Mouse (Mus musculus) hindbrain, embryonic 14.5 days (tissue): Measurements from ENCODE around the gene Chil4. TPM values are rescaled to one million over a fixed set of nuclear protein-coding genes. Genes with fewer than 3 reads are reported as not detected.
A peak's percentile ranks its signal among the peaks of the same experiment; 100 is the strongest.
"Not testable (repeated sequence)": the region's sequence is repeated elsewhere in the genome, so short reads cannot be mapped to it uniquely, and the experiment has no call there.

Experiments
- ATAC-seq: fragments of 200-750 bp; cut with Nextera tagmentation; 2 replicates; pipeline ENCODE4 v1.8.0; 2017; ENCODE audit warnings: moderate number of reproducible peaks, mild to moderate bottlenecking, moderate TSS enrichment, moderate library complexity; ENCODE audit not compliant: low FRiP score
- DNase-seq: peaks from one replicate; pipeline ENCODE4 v3.0.0-alpha.2; 2015; ENCODE audit warnings: low spot score
- H3K27ac ChIP-seq: fragments of 300-500 bp; sonication (generic); 2 replicates; pipeline ENCODE4 v1.5.1; 2014; ENCODE audit warnings: mild to moderate bottlenecking, moderate library complexity
- H3K27me3 ChIP-seq: fragments of 300-500 bp; sonication (generic); 2 replicates; pipeline ENCODE4 v1.6.1; 2014; ENCODE audit warnings: mild to moderate bottlenecking, low read length, mixed read lengths; ENCODE audit not compliant: control insufficient read depth, insufficient read depth
- H3K36me3 ChIP-seq: fragments of 300-500 bp; sonication (generic); replicated peaks from 2 replicates; pipeline ENCODE4 v1.6.1; 2014; ENCODE audit not compliant: control insufficient read depth, insufficient read depth
- H3K4me1 ChIP-seq: fragments of 300-500 bp; sonication (generic); replicated peaks from 2 replicates; pipeline ENCODE4 v1.6.1; 2014; ENCODE audit warnings: antibody characterized with exemption, low read length, mixed read lengths; ENCODE audit not compliant: control insufficient read depth, insufficient read depth
- H3K4me2 ChIP-seq: fragments of 300-500 bp; sonication (generic); replicated peaks from 2 replicates; pipeline ENCODE4 v1.6.1; 2014; ENCODE audit warnings: mild to moderate bottlenecking, moderate library complexity
- H3K4me3 ChIP-seq: fragments of 300-500 bp; sonication (generic); replicated peaks from 2 replicates; pipeline ENCODE4 v1.5.1; 2014; ENCODE audit warnings: mild to moderate bottlenecking, low read length
- H3K9ac ChIP-seq: fragments of 300-500 bp; sonication (generic); 2 replicates; pipeline ENCODE4 v1.6.1; 2014
- H3K9me3 ChIP-seq: fragments of 300-500 bp; sonication (generic); 2 replicates; pipeline ENCODE4 v1.6.1; 2016; ENCODE audit warnings: low read length; ENCODE audit not compliant: control insufficient read depth
- WGBS: fragments of 180-500 bp; shearing (Covaris S2); extraction: QIAGEN DNeasy Blood & Tissue Kit; methylation state at CpG from one replicate; pipeline ENCODE4 v1.1.7; 2014; 5-methylcytosine and 5-hydroxymethylcytosine counted together
- polyA plus RNA-seq: library from polyadenylated mRNA; unstranded; fragments of >200 nt; fragmentation: Nextera tagmentation; extraction: Ambion mirVana; gene quantifications from 2 replicates; pipeline ENCODE4 v1.2.1, GENCODE M21; 2014

Chil4 gene
- polyA plus RNA-seq, 1 experiment from 2014 or later, result not detected

DNA sequence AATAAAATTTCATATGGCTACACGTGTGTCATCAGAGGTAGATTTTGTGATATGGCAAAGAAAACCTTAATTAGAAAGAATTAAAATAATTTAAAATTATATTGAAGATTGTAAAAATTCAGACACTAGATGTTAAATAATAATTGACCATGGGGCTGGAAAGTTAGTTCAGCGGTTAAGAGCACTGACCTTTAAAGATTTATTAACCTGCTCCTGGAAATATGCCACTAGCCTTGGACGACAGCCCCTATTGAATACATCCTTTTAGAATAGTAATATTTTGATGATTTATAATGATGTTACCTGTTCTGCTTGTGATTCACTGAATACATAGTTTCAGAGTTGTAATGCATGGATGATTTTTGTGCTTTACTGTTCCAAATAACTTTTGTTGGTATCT is 4.1 kb upstream of the Chil4 start:
- not testable (repeated sequence) for H3K9ac ChIP-seq, H3K4me1 ChIP-seq, H3K27me3 ChIP-seq, ATAC-seq, H3K9me3 ChIP-seq, H3K36me3 ChIP-seq, H3K27ac ChIP-seq, DNase-seq, H3K4me3 ChIP-seq, H3K4me2 ChIP-seq
- WGBS, result 79% methylated on average over 3 of the region's 3 CpGs

DNA sequence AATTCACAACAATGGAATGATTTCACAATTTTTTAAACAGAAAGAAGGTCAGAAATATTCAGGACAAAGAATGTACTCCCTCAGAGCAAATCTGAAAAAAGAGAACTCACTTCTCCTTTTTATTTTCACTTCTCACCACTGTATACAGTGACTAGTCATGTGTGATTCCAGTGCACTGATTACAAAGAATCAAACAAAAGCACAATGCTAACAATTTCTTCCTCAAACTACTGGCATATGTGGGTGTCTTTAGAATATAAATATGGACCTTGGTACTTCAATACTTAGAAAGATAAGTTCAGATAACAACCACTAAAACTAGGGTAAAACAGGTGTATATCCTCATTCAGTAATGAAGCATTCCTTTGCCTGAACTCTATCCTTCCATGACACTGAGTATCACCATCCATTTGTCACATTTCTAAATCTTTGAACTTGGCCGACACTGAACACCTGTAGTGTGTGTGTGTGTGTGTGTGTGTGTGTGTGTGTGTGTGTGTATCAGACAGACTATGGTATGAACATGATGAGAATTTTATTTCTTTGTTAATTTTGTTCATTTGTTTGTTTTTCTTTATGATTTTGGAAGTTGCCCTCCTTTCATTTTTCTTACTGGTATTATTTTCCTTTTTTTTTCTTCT is 2.4 kb upstream of the Chil4 start:
- ATAC-seq, result no peak
- Histone ChIP-seq H3K4me2 (no peak overlapping the region), H3K9ac (no peak overlapping the region), H3K27me3 (no peaks in the 10 kb centered on the region), H3K36me3 (no peaks in the 10 kb centered on the region), H3K9me3 (no peaks in the 10 kb centered on the region), H3K27ac (no peak overlapping the region), H3K4me3 (no peak overlapping the region), H3K4me1 (no peaks in the 10 kb centered on the region)
- WGBS, result 95% methylated on average over 1 of the region's 1 CpGs
- no peak for DNase-seq

GRCm38 (mm10) chr3:106218284-106218954 is 888 bp downstream of the Chil4 start:
- not testable (repeated sequence) for H3K27me3 ChIP-seq, H3K4me2 ChIP-seq, H3K9me3 ChIP-seq, H3K4me3 ChIP-seq, H3K36me3 ChIP-seq, H3K4me1 ChIP-seq, H3K9ac ChIP-seq, H3K27ac ChIP-seq, DNase-seq, ATAC-seq
- 89% methylated on average over 4 of the region's 4 CpGs for WGBS

DNA sequence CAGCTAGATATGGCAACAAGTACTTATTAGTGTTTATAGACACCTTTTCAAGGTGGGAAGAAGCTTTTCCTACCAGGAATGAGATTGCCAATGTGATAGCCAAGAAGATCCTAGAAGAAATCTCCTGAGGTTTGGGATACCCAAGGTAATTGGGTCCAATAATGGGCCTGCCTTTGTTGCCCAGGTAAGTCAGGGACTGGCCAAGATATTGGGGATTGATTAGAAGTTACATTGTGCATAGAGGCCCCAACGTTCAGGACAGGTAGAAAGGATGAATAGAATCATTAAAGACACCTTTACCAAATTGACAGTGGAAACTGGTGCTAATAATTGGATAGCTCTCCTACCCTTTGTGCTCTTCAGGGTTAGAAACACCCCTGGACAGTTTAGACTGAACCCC is 21.3 kb downstream of the Chil4 start:
- not testable (repeated sequence) for H3K27me3 ChIP-seq, DNase-seq, H3K9me3 ChIP-seq, H3K4me1 ChIP-seq, H3K36me3 ChIP-seq, ATAC-seq, H3K4me3 ChIP-seq, H3K4me2 ChIP-seq, H3K9ac ChIP-seq, H3K27ac ChIP-seq
- WGBS, result 71% methylated on average over 1 of the region's 1 CpGs

GRCm38 (mm10) chr3:106197246-106197645 is 22.1 kb downstream of the Chil4 start:
- not testable (repeated sequence) for H3K9ac ChIP-seq, H3K36me3 ChIP-seq, DNase-seq, H3K27me3 ChIP-seq, H3K4me1 ChIP-seq, ATAC-seq, H3K27ac ChIP-seq, H3K4me3 ChIP-seq, H3K4me2 ChIP-seq, H3K9me3 ChIP-seq
- WGBS, result 82% methylated on average over 2 of the region's 2 CpGs

GRCm38 (mm10) chr3:106196276-106196675 is 23.0 kb downstream of the Chil4 start:
- Histone ChIP-seq H3K9ac (no peak overlapping the region), H3K4me2 (no peak overlapping the region), H3K9me3 (no peaks in the 10 kb centered on the region; the same call in 1 of the 2 replicates), H3K27me3 (no peaks in the 10 kb centered on the region), H3K4me3 (no peak overlapping the region), H3K27ac (no peak overlapping the region), H3K4me1 (no peaks in the 10 kb centered on the region), H3K36me3 (no peaks in the 10 kb centered on the region)
- DNase-seq (no peak), ATAC-seq (0 out of 2 replicates have a peak, but pooled peaks have one; percentile 34)

DNA sequence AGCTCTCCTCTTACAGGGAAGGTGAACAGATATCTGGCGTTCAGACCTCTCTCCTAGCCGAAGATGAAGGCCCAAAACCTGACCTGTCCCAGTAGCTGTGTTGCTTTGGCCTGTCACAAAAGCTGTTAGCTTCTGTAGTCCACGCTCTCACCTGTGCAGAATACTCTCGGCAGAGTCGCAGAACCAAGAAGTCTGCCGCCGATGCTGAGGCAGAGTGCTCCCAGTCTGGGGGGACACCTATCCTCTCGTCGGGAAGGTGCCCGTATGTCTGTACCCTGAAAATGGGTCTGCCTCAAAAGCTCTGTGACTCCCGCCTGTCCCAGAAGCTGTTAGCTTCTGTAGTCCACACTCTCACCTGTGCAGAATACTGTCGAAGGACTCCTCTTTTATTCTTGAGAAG is 23.8 kb downstream of the Chil4 start:
- H3K4me3 ChIP-seq, result no peak overlapping the region
- 93% methylated on average over 12 of the region's 12 CpGs for WGBS
- ATAC-seq (peak; percentile 51; the same call in 1 of the 2 replicates), DNase-seq (no peak)
- H3K4me1 ChIP-seq, result no peaks in the 10 kb centered on the region
- H3K9ac ChIP-seq, result no peak overlapping the region
- H3K36me3 ChIP-seq, result no peaks in the 10 kb centered on the region
- H3K27ac ChIP-seq, result no peak overlapping the region
- no peaks in the 10 kb centered on the region for H3K27me3 ChIP-seq
- H3K4me2 ChIP-seq, result no peak overlapping the region
- H3K9me3 ChIP-seq, result no peaks in the 10 kb centered on the region; the same call in 1 of the 2 replicates

GRCm38 (mm10) chr3:106187991-106188390 is 31.3 kb downstream of the Chil4 start:
- Histone ChIP-seq H3K9me3 (0 out of 2 replicates have a peak, but pooled peaks cover 5% of the 10 kb centered on the region), H3K4me2 (no peak overlapping the region), H3K27ac (no peak overlapping the region), H3K36me3 (no peaks in the 10 kb centered on the region), H3K4me1 (no peaks in the 10 kb centered on the region), H3K4me3 (no peak overlapping the region), H3K9ac (no peak overlapping the region), H3K27me3 (no peaks in the 10 kb centered on the region)
- 0 out of 2 replicates have a peak, but pooled peaks have one; percentile 55 for ATAC-seq
- 87% methylated on average over 2 of the region's 2 CpGs for WGBS
- no peak for DNase-seq

- H3K9ac ChIP-seq, result no peak overlapping the region
- no peaks in the 10 kb centered on the region for H3K4me1 ChIP-seq
- 86% methylated on average over 13 of the region's 13 CpGs for WGBS
- H3K36me3 ChIP-seq, result no peaks in the 10 kb centered on the region
- no peak overlapping the region for H3K4me3 ChIP-seq
- DNase-seq, result no peak
- no peaks in the 10 kb centered on the region for H3K27me3 ChIP-seq
- H3K4me2 ChIP-seq, result no peak overlapping the region
- H3K9me3 ChIP-seq, result 0 out of 2 replicates have a peak, but pooled peaks cover 12% of the 10 kb centered on the region
- 0 out of 2 replicates have a peak, but pooled peaks have one; percentile 43 for ATAC-seq
- no peak overlapping the region for H3K27ac ChIP-seq
Observed at GRCm38 (mm10) chr3:106177509-106178189, 41.7 kb downstream of the Chil4 start.
